Mouse (Mus musculus) embryonic fibroblast, embryonic 13.5 days (primary cell): ENCODE data around the gene Strn4.

Experiments used
- CTCF ChIP-seq: IDR thresholded peaks from 2 replicates; pipeline ENCODE4 v1.5.1; 2011; ENCODE audit warnings: mild to moderate bottlenecking, control low read depth, low read length, moderate library complexity, borderline replicate concordance; ENCODE audit not compliant: insufficient read depth
- POLR2A ChIP-seq: IDR thresholded peaks from 2 replicates; pipeline ENCODE4 v1.6.1; 2011; ENCODE audit warnings: low read depth, mild to moderate bottlenecking, control low read depth, low read length, moderate library complexity

DNA sequence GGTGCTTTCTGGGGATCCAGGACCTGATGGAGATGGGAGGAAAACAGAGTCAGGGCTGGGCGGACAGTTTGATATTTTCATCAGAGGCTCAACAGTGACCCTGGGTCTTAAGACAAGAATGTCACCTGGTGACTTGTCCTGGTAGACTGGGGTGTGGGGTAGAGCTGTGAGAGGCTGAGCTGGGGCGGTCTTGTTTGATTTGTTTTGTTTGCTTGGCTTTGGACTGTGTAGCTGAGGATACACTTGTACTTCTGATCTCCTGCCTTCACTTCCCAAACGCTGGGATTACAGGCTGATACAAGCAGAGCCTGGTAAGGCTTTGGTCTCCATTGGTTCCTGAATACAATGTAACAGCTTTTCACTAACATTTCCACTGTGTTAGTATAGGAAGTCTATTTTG, 51.8 kb downstream of the Strn4 start:
- no peak for TF ChIP-seq CTCF
- TF ChIP-seq POLR2A, result no peak
